Mouse (Mus musculus) lung, postnatal 4 days (tissue): Measurements from ENCODE around the gene Ifit2.
"Not testable (repeated sequence)": the region's sequence is repeated elsewhere in the genome, so short reads cannot be mapped to it uniquely, and the experiment has no call there.

Source experiments
- DNase-seq, 2 experiments: peaks; one replicate each; pipeline ENCODE4 v3.0.0; 2021

Ifit2 gene

DNA sequence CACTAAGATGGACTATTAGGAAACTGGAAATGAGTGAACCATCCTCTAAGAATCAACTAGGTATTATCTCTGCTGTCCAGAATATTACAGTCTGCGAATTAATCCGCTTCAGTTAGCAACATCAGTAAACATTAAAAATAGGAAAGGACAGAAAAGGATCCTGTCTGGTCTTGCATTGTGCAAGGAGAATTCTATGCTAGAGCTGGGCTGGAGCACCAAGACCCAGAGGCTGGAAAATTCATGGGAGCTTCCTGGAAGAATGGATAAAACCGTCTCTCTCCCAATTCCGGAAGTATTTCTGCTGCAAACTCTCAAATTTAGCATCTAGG, 325 bp upstream of the Ifit2 start:
- DNase-seq: no peak

DNA sequence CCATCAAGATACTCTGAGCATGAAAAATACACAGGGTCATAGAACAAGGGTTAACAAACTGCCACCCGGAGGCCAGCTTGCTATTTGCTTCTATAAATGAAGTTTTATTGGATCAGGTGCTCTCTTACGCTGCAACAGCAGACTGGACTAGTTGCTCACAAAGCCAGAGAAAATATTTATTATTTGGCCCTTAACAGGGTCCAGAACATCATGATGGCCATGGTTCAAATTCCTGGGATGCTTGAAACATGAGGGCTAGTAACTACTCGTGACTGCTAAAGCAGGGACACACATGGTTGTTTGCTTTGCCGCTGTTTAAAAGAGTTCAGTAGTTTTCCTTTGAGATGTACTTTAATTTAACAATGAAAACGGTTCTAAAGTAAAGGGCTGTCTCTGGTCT, 1.5 kb downstream of the Ifit2 start:
- DNase-seq: peak in 1 of 2 experiments; percentile 24

DNA sequence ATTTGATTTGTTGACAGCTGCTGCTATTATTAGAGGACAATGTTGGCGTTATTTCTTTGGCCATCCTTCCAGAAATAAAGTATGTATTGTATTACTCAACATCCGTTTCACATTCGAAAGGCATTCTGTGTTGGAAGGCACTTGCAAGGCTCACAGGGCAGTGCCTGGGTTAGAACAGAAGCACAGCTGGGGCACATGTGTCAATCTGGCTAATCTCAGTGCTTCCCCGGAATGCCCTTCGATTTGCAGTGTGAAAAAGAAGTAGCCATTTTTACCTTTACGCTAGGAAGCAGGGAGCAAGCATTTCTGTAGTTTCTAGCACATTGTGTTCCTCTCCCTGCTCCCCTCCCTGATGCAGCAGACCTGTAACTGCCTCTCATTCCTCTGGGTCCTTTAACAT, 2.5 kb downstream of the Ifit2 start:
- peak; percentile 22 to 62 for DNase-seq

DNA sequence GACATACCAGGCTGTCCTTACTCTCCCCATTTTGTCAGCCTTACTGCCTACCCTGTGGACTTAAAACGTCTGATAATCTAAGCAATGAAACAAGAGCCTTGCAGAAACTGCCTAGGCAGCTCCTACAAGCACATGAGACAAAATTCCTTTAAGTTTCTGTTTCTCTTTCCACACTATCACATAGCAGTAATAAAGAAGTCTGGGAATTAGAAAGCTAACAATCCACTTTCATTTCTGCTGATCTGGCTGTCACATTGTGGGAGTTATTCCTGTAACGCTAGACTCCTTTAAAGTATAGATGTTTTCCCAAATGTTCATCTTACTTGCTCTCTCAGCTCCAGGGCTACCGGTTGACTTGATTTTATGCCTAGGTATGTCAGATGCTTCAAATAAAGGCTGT, 3.0 kb downstream of the Ifit2 start:
- DNase-seq: no peak

DNA sequence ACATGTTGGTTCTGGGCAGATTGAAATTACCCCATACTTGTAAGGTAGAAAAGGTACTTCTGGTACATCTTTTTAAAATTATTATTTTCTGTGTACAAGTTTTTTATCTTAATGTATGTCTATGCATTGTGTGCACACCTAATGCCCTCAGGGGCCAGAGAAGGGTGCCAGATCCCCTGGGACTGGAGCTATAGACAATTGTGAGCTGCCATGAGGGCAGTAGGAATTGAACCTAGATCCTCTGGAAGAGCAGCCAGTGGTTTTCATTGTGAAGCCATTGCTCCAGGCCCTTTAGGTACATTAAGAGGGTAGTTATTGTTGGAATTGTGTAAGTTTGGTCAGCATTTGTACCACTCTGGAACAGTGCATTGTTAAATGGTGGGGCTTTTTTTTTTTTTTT, 3.6 kb downstream of the Ifit2 start:
- no peak for DNase-seq

DNA sequence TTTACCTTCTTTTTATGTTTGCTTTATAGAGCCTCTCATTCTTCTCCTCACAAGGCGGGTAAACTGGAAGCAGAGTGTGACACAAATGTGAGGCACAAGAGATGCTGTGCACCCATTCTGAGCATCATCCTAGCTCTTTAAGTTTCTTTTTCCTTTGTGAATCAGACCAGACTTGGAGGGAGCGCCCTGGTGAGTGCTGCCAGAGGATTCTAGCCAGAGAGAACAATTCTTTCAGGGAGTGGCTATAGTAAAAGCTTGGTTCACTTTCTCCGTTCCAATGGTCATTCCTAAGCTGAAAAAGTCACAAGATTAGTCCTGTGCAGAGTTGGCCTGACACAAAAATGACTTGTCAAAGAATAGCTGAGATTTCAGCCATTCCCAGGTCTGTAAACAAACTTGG, 6.1 kb downstream of the Ifit2 start:
- no peak for DNase-seq

DNA sequence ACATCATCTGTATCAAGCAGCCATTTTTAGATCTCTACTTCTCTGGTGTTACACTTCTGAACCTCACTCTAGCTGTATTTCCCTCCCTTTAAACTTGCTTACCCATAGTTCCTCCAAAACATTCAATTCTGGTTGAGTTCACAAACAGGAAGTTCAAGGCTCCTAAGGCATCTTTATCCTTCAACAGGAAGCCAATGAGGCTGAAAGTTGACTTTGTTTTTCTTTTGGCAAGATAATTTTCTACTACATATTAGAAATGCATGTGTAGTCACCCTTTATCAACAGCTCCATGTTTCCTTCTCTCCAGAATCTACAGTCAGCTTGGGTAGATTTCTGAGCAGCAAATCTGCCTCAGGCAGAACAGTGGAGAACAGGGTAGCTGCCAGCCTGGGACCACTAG, 12.1 kb downstream of the Ifit2 start:
- DNase-seq: no peak

DNA sequence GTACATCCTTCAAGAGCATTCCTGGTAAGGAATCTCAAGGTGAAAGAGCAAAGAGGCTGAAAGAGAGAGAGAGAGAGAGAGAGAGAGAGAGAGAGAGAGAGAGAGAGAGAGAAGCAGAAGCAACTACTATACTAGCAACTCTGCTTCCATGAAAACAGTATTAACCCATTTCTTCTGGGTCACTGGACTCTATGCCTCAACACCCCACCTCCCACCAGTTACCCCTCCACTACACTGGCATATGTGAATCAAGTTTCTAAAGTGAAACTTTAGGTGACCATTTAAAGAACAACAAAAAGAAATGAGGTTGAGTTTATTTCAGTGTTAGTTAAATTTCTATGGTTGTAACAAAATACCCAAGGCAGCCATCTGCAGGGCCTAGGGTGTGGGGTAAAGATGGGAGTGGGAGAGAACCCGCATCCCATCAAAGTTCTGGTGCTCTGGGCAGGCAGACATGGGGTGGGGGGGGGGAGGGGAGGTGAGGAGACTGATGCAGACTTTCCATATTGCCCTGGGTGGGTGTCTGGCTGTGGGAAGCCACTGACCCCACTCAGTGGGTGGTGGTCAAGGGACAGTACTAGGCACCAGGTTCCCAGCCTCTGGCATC, 15.8 kb downstream of the Ifit2 start:
- no peak for DNase-seq

DNA sequence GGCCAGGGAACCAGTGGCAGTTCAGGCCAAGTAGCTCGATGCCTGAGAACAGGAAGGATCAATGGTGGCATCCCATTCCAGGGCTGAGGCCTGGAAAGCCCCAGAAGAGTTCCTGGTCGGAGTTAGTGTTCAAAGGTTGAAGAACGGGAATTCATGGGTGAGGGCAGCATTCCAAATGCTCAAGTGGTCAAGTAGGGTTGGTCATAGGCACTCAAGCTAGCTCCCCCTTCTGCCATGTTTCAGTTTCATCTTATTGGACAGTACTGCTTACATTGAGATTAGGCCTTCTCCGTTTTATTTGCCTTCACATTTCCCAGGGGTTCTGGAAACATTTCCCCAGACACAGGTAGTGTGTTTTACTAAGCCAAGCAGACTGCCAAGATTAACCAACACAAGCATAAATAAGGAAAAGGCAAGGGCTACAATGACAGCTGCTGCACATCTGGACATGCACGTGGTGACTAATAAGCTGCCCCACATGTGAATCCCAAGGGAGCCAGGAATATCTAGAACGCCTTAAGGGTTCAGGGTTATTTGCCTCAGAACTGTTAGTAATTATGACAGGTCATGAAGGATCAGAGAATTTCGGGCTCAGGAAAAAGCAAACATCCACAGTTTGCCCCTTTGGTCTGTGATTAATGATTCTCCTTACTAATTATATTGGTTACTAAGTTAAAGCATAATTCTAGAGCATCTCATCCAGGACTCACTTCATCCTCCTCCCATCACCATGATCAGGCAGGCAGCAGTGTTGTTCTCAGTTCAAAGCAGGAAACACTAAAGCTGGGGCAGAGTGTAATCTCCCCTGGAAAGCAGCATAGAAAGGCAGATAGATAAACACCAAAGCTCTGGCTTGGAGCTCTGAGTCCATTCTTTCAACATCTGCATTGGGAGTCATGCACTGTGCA, 18.7 kb downstream of the Ifit2 start:
- peak; percentile 27 to 42 for DNase-seq

DNA sequence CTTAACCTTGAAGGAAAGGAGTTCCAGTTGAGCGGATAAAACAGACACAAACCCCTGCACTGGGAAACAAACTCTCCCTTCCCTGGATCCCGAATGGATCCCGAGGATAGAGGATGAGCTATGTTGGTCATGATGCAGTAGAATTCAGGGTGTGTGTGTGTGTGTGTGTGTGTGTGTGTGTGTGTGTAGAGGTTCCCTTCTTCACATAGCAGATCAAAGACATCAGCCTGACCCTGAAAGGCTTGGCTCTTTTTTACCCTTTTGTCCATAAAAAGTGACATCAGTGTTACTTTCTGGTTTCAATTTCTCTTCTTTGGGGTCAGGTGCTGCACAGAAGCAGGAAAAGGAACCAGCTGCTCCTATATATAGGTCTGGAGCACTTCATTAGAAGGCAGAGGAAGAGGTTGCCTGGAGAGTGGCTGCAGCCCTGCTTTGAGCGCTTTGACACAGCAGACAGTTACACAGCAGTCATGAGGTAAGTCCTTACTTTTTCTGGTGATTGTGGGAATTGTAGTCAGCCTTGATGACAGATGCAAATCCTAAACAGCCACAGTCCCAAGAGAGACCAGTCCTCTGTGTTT, 19.5 kb downstream of the Ifit2 start:
- no peak for DNase-seq

DNA sequence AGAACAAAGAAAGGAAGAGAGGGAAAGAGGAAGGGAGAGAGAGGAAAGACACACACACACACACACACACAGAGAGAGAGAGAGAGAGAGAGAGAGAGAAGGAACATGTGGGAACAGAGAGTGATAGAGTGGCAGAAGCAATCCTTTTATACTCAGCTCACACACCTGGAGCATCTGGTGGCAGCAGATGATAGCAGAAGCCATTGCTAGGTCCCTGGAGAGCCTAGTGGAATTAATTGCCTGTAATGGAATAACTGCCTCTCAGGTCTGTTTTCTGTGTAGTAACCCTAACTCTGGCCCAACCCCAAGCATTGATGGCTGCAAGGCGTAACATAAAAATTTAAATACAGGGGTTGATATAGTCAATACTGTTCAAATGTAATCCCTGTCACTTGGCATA, 20.6 kb downstream of the Ifit2 start:
- no peak for DNase-seq

DNA sequence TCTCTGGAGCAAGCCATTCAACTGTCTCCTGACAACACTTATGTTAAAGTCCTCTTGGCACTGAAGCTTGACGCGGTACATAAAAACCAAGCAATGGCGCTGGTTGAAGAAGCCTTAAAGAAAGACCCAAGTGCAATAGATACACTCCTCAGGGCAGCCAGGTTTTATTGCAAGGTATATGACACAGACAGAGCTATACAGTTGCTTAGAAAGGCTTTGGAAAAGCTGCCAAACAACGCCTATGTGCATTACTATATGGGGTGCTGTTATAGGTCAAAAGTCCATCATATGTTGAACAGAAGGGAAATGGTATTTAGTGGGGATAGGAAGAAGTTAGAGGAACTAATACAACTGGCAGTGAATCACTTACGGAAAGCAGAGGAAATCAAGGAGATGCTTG, 23.2 kb downstream of the Ifit2 start:
- DNase-seq: no peak

DNA sequence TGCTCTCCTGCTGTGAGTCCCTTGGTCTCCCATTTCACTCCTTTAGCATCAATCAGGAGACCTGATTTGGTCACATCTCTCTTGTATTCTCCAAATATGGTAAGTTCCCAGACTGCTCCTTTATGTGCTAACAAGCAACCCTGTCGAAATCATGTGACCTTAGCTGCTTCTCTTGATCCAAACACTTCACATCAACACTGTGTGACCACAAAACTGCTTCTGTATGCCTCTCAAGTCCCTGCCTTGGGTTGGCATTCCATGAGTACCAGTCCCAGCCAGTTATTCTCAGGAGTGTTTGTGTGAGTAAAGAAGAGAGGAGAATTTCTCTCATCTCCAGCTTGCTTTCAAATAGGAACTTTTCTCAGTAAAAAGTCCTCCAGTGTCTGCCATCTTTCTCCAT, 26.6 kb downstream of the Ifit2 start:
- DNase-seq: peak in 1 of 2 experiments; percentile 50

DNA sequence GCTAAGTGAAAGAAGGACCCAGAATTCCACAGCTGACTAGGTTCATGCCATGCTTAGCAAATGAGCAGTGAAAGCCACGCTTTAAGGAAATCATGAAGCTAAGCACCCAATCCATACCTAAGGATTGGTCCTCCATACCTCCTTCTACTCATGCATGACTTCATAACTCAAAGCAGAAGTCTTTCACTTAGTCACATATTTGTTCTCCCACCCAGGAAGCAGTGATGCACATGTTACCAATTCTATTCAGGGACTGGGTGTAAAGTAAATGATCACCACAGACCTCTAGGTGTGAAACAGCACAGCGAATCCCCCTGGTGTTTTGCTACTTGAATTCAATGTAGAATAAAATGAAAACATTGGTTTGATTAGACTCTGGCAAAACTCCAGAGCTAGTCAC, 32.2 kb downstream of the Ifit2 start:
- DNase-seq: not testable (repeated sequence)

DNA sequence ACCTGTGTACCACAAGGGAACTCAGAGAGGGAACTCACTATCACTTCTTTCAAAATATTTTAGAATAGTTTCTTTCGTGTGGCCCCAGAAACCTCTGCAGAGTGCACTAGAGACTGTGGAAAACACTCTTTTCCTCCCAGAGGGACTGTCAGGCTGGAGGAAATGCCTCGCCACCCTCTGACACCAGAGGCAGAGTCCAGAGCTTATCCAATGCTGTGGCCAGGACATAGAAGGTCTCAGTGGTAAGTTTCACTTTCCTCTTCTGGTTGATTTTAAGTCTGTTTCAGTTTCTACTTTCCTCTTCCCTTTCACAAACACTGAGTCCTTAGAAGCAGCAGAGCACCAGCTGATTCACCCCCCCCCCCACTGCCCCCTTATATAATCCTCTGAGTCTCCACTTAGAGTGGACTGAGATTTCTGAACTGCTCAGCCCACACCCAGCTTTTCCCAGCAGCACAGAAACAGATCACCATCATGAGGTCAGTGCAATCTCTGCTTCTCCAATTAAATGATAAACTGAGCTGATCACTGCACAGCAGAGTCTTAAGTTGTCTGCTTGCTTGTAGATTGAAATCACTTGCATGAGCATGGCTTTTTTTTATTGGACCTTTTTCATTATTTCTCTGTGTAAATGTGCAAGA, 32.8 kb downstream of the Ifit2 start, which contains the start of gene Ifit3:
Ifit3 (plus strand) TSS at position 406 of the 641 bp plus-strand sequence.
- DNase-seq: peak in 1 of 2 experiments; percentile 49

DNA sequence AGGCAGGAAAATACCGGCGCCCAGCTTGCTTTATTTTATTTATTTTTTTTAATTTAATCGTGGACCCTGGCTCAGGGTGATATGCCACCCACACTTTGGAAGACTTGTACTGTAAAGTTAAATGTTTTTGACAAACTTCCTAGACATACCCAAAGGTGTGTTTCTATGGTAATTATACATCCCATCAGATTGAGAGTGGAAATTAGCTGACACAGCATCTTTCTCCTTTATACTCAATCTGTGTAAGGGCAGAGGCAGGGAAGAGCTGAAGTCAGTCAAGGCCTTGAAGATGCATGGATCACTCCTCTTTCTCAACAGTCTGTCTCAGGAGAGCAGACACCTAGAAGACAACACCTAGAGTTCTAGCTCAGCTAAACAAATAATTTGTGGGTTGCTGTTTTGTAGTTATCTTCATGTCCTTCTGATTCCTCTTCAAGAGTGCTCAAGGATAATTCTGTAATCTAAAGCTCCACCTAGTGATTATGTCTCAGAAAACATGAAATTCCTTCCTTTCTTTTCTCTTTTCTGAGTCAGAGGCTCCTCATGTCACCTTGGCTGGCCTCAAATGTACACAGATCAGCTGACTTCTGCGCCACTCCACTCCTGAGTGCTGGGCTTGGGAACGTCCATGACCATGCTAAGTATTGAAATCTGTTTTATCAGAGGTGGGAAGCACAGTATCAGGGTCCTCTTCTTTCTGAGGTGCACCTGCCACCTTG, 35.4 kb downstream of the Ifit2 start:
- DNase-seq: not testable (repeated sequence)

DNA sequence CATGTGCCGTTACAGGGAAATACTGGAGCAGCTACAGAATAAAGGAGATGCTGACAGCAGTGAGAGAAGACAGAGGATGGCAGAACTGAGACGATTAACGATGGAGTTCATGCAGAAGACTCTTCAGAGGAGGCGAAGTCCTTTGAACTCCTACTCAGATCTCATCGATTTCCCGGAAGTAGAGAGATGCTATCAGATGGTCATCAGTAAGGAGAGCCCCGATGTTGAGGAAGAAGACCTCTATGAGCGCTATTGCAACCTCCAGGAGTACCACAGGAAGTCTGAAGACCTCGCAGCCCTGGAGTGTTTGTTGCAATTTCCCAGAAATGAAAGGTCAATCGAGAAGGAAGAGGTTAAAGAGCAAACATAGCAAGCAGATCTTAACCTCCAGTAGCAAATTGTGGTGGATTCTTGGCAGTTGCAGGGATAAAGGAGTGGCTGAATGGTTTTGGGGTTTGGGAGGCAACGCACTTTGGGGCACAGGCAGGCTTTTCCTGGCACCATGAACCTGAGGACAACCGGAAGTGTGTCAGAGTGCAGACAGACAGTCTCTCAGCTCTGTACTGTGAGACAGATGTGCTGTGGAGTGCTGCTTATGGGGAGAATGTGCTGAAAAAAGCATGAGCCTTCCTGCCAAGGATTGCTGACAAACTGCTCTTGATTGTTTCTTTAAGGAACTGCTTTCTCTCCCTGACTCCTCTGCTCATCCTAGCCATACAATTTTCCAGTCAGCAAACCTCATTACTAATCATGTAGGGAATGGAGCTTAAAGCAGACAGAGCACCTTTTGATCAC, 37.6 kb downstream of the Ifit2 start:
- DNase-seq: peak in 1 of 2 experiments; percentile 30

DNA sequence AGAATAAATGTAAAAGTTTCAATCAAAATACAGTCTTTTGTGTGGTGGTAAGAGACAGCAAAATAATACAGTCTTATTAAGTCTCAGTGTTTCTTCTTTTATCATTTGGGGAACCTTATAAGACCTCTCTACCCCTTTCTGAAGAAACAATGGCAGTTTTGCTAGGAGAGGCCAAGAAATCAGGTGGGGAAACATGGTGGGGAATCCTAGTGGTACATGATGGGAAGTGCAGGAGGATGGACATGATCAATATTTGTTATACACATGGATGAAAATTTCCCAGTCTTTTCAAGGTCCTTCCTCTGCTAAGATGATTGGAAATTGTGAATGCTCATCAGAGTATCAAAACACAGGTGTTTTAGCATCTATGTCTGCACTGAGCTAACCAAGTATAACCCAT, 38.5 kb downstream of the Ifit2 start:
- no peak for DNase-seq

DNA sequence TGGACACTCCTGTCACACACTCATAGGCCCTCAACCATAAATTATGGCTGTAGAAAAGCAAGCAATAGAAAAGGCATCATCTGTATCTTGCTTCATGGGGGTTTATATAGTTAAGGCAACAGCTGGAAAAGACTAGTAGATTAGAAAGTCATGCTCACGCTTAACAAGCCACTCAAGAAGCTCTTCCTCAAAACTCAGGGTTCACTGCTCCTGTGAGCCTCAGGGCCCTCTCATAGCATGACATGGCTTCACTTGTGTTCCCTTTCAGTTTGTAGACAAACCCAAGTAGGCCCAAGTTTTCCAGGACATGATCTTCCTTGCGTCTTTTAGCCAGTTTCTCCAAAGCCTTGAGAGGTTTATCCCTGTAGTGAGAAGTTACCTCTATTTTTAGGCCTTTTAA, 43.0 kb downstream of the Ifit2 start:
- DNase-seq: no peak

DNA sequence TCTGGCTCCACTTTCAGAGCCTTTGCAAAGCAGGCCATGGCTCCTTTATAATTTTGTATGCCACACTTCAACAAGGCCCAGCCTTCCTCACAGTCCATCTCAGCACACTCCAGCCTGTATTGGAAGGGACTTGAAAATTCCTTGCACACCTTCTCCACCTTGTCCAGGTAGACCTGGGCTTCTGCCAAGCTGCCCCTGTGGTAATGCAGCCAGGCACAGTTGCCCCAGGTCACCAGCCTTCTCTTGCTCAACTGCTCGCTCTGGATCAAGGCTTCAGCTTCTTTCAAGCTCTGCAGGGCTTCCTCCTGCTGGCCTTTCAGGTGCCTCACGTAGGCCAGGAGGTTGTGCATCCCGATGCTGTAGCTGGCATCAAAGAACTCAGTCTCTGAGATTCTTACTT, 44.0 kb downstream of the Ifit2 start:
- peak in 1 of 2 experiments; percentile 55 for DNase-seq

DNA sequence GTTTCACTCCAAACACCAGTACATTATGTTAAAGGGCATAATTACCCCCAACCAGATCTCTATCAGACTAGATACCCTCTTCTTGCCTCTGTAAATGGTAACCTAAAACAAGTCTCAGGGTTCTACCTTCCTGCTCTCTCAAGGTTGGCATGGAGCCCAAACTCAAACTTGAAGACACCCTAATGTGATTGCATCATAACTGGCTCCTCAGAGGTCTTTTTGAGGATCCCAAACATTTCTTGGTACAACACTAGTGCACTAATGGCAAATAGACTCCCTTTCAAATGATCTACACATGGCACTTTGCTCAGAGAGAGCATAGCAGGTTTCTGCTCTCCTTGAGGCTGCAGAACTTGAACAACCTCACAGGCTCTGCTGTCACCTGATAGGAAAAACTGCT, 46.3 kb downstream of the Ifit2 start:
- DNase-seq: no peak

DNA sequence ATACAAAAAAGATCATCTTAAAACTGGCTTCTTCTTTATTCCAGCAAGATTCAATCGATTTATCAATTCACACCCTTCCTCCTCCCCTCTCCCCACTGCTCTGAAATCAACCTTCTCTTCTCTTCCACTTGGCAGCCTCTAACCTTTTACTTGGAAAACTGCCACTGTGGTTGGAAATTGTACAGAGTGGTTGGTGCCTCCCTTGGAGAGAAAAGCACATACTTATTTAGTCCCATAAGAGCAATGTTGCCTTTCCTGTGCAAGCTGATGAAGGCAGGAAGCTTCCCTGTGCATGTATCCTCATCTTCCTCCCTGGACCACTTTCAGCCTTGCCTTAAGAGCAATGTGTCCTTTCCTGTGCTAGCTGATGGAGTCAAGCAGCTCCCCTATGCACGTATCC, 47.8 kb downstream of the Ifit2 start:
- DNase-seq: peak in 1 of 2 experiments; percentile 43
